Mouse (Mus musculus): ENCODE data around the gene Ube2ql1. TPM values are rescaled to one million over a fixed set of nuclear protein-coding genes. Genes with fewer than 3 reads are reported as not detected.

Ube2ql1 gene
- polyA plus RNA-seq, 1 experiment from 2014 or later: 1.2 TPM

GRCm38 (mm10) chr13:69752875-69753274 lies 13.2 kb upstream of the Ube2ql1 start:
- Histone ChIP-seq H3K27ac (ENCODE audit: low read depth, low read length) (no peak overlapping the region), H3K4me1 (replicated peaks; ENCODE audit: control insufficient read depth, insufficient read depth, low read length) (no peaks in the 10 kb centered on the region), H3K4me3 (ENCODE audit: low read depth, low read length) (no peak overlapping the region), H3K27me3 (replicated peaks; ENCODE audit: control insufficient read depth, insufficient read depth, low read length) (no peaks in the 10 kb centered on the region), H3K36me3 (ENCODE audit: control insufficient read depth, insufficient read depth, low read length) (no peaks in the 10 kb centered on the region), H3K9me3 (ENCODE audit: control insufficient read depth, low read length) (no peaks in the 10 kb centered on the region), H3K4me2 (no peak overlapping the region), H3K9ac (ENCODE audit: low read depth, low read length) (no peak overlapping the region)
- no peak for DNase-seq (ENCODE audit: low spot score)
- 78% methylated on average over 2 of the region's 2 CpGs for WGBS
- no peak for ATAC-seq (replicated peaks; ENCODE audit: low FRiP score)

- Histone ChIP-seq H3K4me1 (replicated peaks; ENCODE audit: control insufficient read depth, insufficient read depth, low read length) (no peaks in the 10 kb centered on the region), H3K9me3 (ENCODE audit: control insufficient read depth, low read length) (no peaks in the 10 kb centered on the region), H3K4me2 (no peak overlapping the region), H3K36me3 (ENCODE audit: control insufficient read depth, insufficient read depth, low read length) (no peaks in the 10 kb centered on the region), H3K27me3 (replicated peaks; ENCODE audit: control insufficient read depth, insufficient read depth, low read length) (no peaks in the 10 kb centered on the region), H3K4me3 (ENCODE audit: low read depth, low read length) (no peak overlapping the region), H3K27ac (ENCODE audit: low read depth, low read length) (no peak overlapping the region), H3K9ac (ENCODE audit: low read depth, low read length) (no peak overlapping the region)
- DNase-seq (ENCODE audit: low spot score) (no peak), ATAC-seq (replicated peaks; ENCODE audit: low FRiP score) (no peak)
- WGBS: 83% methylated on average over 6 of the region's 6 CpGs
Observed at GRCm38 (mm10) chr13:69751510-69751909, 11.8 kb upstream of the Ube2ql1 start.

DNA sequence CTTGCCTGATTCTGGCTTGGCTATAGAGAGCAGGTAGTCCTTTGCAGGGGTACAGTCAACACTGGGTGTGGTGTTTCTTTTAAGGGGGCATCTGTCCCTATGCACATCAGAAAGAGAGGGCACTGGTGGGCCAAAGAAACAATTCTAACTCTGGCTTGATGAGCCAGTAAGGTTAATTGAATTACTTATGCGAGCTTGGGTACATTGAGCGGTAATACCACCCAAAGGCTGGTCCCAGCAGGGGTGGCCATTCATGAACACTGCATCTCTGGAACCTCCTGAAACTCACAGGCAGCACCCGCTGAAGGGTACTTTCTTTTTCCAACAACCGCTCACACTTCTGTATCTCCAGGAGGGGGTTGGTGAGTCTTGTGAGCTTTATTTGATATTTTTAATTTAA lies 9.1 kb upstream of the Ube2ql1 start:
- Histone ChIP-seq H3K27ac (ENCODE audit: low read depth, low read length) (no peak overlapping the region), H3K4me1 (replicated peaks; ENCODE audit: control insufficient read depth, insufficient read depth, low read length) (no peaks in the 10 kb centered on the region), H3K4me3 (ENCODE audit: low read depth, low read length) (no peak overlapping the region), H3K27me3 (replicated peaks; ENCODE audit: control insufficient read depth, insufficient read depth, low read length) (no peaks in the 10 kb centered on the region), H3K4me2 (no peak overlapping the region), H3K36me3 (ENCODE audit: control insufficient read depth, insufficient read depth, low read length) (no peaks in the 10 kb centered on the region), H3K9me3 (ENCODE audit: control insufficient read depth, low read length) (no peaks in the 10 kb centered on the region), H3K9ac (ENCODE audit: low read depth, low read length) (no peak overlapping the region)
- ATAC-seq (replicated peaks; ENCODE audit: low FRiP score) (no peak), DNase-seq (ENCODE audit: low spot score) (no peak)
- WGBS: 72% methylated on average over 4 of the region's 4 CpGs

- Histone ChIP-seq H3K9ac (ENCODE audit: low read depth, low read length) (no peak overlapping the region), H3K4me3 (ENCODE audit: low read depth, low read length) (peak overlapping the region; percentile 58), H3K4me1 (replicated peaks; ENCODE audit: control insufficient read depth, insufficient read depth, low read length) (no peaks in the 10 kb centered on the region), H3K9me3 (ENCODE audit: control insufficient read depth, low read length) (no peaks in the 10 kb centered on the region), H3K36me3 (ENCODE audit: control insufficient read depth, insufficient read depth, low read length) (no peaks in the 10 kb centered on the region), H3K27ac (ENCODE audit: low read depth, low read length) (no peak overlapping the region), H3K4me2 (peak overlapping the region; percentile 86), H3K27me3 (replicated peaks; ENCODE audit: control insufficient read depth, insufficient read depth, low read length) (peaks cover 60% of the 10 kb centered on the region)
- 4% methylated on average over 29 of the region's 29 CpGs for WGBS
- ATAC-seq (replicated peaks; ENCODE audit: low FRiP score): peak; percentile 34; the same call in 1 of the 2 replicates
- DNase-seq (ENCODE audit: low spot score): peak; percentile 35
Observed at GRCm38 (mm10) chr13:69740331-69741285, 919 bp upstream of the Ube2ql1 start.

- Histone ChIP-seq H3K9me3 (ENCODE audit: control insufficient read depth, low read length) (no peaks in the 10 kb centered on the region), H3K4me2 (peak overlapping the region; percentile 86), H3K9ac (ENCODE audit: low read depth, low read length) (peak overlapping the region; percentile 20; the same call in 1 of the 2 replicates), H3K27me3 (replicated peaks; ENCODE audit: control insufficient read depth, insufficient read depth, low read length) (peaks cover 65% of the 10 kb centered on the region), H3K27ac (ENCODE audit: low read depth, low read length) (no peak overlapping the region), H3K4me1 (replicated peaks; ENCODE audit: control insufficient read depth, insufficient read depth, low read length) (no peaks in the 10 kb centered on the region), H3K36me3 (ENCODE audit: control insufficient read depth, insufficient read depth, low read length) (no peaks in the 10 kb centered on the region), H3K4me3 (ENCODE audit: low read depth, low read length) (peak overlapping the region; percentile 58)
- under 1% methylated on average over 78 of the region's 78 CpGs for WGBS
- peak; percentile 59 for DNase-seq (ENCODE audit: low spot score)
- ATAC-seq (replicated peaks; ENCODE audit: low FRiP score): peak; percentile 25
Observed at GRCm38 (mm10) chr13:69739091-69739758, 464 bp downstream of the Ube2ql1 start.

DNA sequence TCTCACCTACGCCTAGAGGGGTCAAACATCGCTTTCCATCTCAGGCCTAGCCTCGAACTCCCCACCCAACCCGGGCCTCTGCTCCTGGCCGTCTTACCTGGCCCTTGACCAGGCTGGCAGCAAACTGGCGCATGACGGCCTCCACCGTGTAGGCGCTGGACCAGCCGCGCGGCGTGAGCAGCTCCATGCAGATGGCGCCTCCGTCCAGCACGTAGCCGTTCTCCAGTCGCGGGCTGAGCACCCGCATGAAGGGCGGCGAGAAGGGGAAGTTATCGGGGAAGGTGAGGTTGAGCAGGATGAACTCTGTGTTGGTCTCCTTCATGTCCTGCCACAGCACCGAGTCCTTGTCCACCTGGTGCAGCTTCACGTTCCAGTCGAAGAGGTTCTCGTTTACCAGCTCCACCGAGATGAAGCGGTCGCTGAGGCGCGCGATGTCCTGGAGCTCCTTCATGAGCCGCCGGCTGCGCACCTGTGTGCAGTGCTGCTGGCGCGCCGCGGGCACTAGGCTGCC lies 1.2 kb downstream of the Ube2ql1 start:
- WGBS: 1% methylated on average over 36 of the region's 40 CpGs
- H3K4me1 ChIP-seq (replicated peaks; ENCODE audit: control insufficient read depth, insufficient read depth, low read length): no peaks in the 10 kb centered on the region
- peaks cover 65% of the 10 kb centered on the region for H3K27me3 ChIP-seq (replicated peaks; ENCODE audit: control insufficient read depth, insufficient read depth, low read length)
- H3K36me3 ChIP-seq (ENCODE audit: control insufficient read depth, insufficient read depth, low read length): no peaks in the 10 kb centered on the region
- no peak overlapping the region for H3K27ac ChIP-seq (ENCODE audit: low read depth, low read length)
- ATAC-seq (replicated peaks; ENCODE audit: low FRiP score) (no peak; the same call in 1 of the 2 replicates), DNase-seq (ENCODE audit: low spot score) (peak; percentile 38)
- H3K9me3 ChIP-seq (ENCODE audit: control insufficient read depth, low read length): no peaks in the 10 kb centered on the region
- peak overlapping the region; percentile 86 for H3K4me2 ChIP-seq
- peak overlapping the region; percentile 58 for H3K4me3 ChIP-seq (ENCODE audit: low read depth, low read length)
- no peak overlapping the region for H3K9ac ChIP-seq (ENCODE audit: low read depth, low read length)

- peaks cover 65% of the 10 kb centered on the region for H3K27me3 ChIP-seq (replicated peaks; ENCODE audit: control insufficient read depth, insufficient read depth, low read length)
- H3K36me3 ChIP-seq (ENCODE audit: control insufficient read depth, insufficient read depth, low read length): no peaks in the 10 kb centered on the region
- peak overlapping the region; percentile 58 for H3K4me3 ChIP-seq (ENCODE audit: low read depth, low read length)
- DNase-seq (ENCODE audit: low spot score) (no peak), ATAC-seq (replicated peaks; ENCODE audit: low FRiP score) (no peak)
- H3K9ac ChIP-seq (ENCODE audit: low read depth, low read length): no peak overlapping the region
- H3K9me3 ChIP-seq (ENCODE audit: control insufficient read depth, low read length): no peaks in the 10 kb centered on the region
- no peak overlapping the region for H3K27ac ChIP-seq (ENCODE audit: low read depth, low read length)
- H3K4me1 ChIP-seq (replicated peaks; ENCODE audit: control insufficient read depth, insufficient read depth, low read length): no peaks in the 10 kb centered on the region
- 16% methylated on average over 15 of the region's 19 CpGs for WGBS
- peak overlapping the region; percentile 86 for H3K4me2 ChIP-seq
Observed at GRCm38 (mm10) chr13:69737444-69738185, 2.1 kb downstream of the Ube2ql1 start.

GRCm38 (mm10) chr13:69732636-69733035 lies 7.1 kb downstream of the Ube2ql1 start:
- Histone ChIP-seq H3K4me3 (ENCODE audit: low read depth, low read length) (no peak overlapping the region), H3K4me2 (no peak overlapping the region), H3K27me3 (replicated peaks; ENCODE audit: control insufficient read depth, insufficient read depth, low read length) (peaks cover 22% of the 10 kb centered on the region), H3K27ac (ENCODE audit: low read depth, low read length) (no peak overlapping the region), H3K4me1 (replicated peaks; ENCODE audit: control insufficient read depth, insufficient read depth, low read length) (no peaks in the 10 kb centered on the region), H3K9ac (ENCODE audit: low read depth, low read length) (no peak overlapping the region), H3K9me3 (ENCODE audit: control insufficient read depth, low read length) (no peaks in the 10 kb centered on the region), H3K36me3 (ENCODE audit: control insufficient read depth, insufficient read depth, low read length) (no peaks in the 10 kb centered on the region)
- 85% methylated on average over 6 of the region's 6 CpGs for WGBS
- DNase-seq (ENCODE audit: low spot score): no peak
- no peak for ATAC-seq (replicated peaks; ENCODE audit: low FRiP score)
